Mouse (Mus musculus) brain, adult 2 months (tissue): ENCODE data around the gene Olfr154.
"Not testable (repeated sequence)": the region's sequence is repeated elsewhere in the genome, so short reads cannot be mapped to it uniquely, and the experiment has no call there.

Experiments used
- DNase-seq: peaks from one replicate; pipeline ENCODE4 v3.0.0; 2011; ENCODE audit warnings: low read depth, low spot score

The Olfr154 gene

DNA sequence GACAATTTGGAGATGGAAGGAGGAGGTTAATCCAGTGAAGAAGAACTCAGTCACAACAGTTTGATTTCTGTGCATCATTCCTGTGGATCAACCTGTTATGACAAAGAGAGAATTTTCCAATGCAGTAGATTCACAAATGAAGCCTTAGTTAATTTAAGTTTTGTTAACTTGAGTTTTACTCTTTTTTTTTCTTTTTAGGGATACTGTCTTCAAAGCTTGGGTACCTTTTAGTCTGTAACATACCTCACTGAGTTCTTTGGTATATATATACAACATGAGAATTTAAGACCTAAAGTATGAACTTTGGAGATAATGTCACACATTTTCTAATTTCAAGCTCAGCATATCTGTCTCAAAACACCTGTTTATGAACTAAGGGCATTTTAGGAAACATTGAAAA is at the start of gene Olfr154:
Olfr154 (minus strand) TSS at position 101 of the 400 bp plus-strand sequence.
- DNase-seq, result not testable (repeated sequence)

DNA sequence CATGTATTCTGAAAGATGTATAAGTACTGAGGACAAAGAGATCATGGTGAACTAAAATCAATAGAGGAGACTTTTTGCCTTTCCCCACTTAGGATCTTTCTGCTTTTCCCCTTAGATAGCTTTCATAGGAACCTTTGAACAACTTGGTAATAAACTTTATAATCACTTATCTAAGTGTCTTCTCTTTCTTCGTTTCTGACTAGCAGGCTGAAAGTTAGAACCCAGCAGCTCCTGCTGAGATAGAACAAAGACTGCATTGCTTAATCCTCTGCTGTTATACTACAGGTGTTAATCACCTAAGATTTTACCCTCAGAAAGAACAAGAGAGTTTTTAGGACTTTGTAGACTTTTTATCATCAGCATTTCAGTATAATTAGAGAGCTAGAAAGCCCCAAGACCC is 46.9 kb upstream of the Olfr154 start:
- DNase-seq, result no peak

- DNase-seq, result not testable (repeated sequence)
These were observed 46.4 kb upstream of the Olfr154 start for GRCm38 (mm10) chr2:85710680-85711079.

DNA sequence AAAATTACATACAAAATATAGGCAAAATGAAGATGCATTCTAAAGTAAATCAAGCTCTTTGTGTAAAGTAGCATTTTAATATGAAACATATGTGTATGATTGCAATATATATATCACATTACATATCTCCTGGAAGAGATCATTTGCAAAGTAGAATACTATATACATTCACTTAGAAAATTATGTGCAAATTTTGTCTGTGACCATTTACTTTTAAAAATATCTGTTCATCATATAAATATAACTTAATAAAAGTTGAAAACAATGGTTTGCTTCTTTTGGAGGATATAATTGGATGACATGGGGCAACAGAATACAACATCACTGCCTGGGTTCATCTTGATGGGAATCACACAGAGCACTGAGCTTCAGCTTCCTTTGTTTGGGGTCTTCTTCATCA is 24.9 kb upstream of the Olfr154 start, which contains the start of gene Olfr1008:
Olfr1008 (plus strand) TSS at position 301 of the 400 bp plus-strand sequence.
- no peak for DNase-seq

- DNase-seq, result no peak
These were observed 14.4 kb upstream of the Olfr154 start, which contains the start of gene Olfr1006 for GRCm38 (mm10) chr2:85678667-85679066. Gene Olfr1006, minus strand, starts transcription at chr2:85678767.

DNA sequence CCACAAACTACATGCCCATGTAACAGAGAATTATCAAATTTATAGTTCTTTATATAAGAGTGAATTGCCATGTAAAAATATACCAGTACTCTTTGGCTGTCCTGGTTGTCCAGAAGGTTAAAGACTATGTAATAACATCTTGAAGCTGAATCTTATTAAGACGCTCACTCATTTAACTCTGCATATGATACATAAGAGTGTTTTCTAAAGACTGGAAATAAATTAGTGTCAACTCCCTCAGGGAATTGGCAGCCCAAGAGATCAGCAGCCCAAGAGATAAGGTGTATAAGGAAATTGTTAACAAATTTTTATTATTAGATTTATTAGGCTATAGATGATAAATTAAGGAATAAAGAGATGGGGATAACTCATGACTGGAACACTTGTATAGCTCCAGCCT is 13.7 kb downstream of the Olfr154 start, which contains the start of gene Olfr1002:
Olfr1002 (minus strand) TSS at position 101 of the 400 bp plus-strand sequence.
- DNase-seq, result no peak
